Mouse (Mus musculus) kidney, adult 2 months (tissue): ENCODE measurements around the gene Gm10203.

Experiments used
- CTCF ChIP-seq: fragments of 200-500 bp; conservative IDR thresholded peaks from 2 replicates; pipeline ENCODE4 v1.5.1; 2011; ENCODE audit warnings: low read depth, mild to moderate bottlenecking, control low read depth, low read length, moderate library complexity, mixed read lengths; ENCODE audit not compliant: insufficient read depth, insufficient read length
- POLR2A ChIP-seq: fragments of 200-500 bp; IDR thresholded peaks from one replicate; pipeline ENCODE4 v1.6.1; 2011; ENCODE audit warnings: low read depth, low read length, control low read depth

- TF ChIP-seq CTCF = no peak
- no peak for TF ChIP-seq POLR2A
Measured at GRCm38 (mm10) chr6:149137936-149138335, 8.0 kb downstream of the Gm10203 start.
